Mouse (Mus musculus) cerebellum, adult 9-10 months (tissue): ENCODE results near the gene Rbmx.

ENCODE experiments used
- DNase-seq: peaks from one replicate; pipeline ENCODE4 v3.0.0; 2022

Rbmx gene

GRCm38 (mm10) chrX:57392367-57393246 lies at the start of gene Rbmx:
Gene Rbmx (minus strand): TSS chrX:57393036.
- peak; percentile 93 for DNase-seq

GRCm38 (mm10) chrX:57433897-57434296 lies 41.1 kb upstream of the Rbmx start:
- no peak for DNase-seq

- peak; percentile 11 for DNase-seq
These were observed 38.8 kb upstream of the Rbmx start for GRCm38 (mm10) chrX:57431610-57432009.

- DNase-seq: no peak
These were observed 15.9 kb upstream of the Rbmx start, which contains the start of gene Gm364 for GRCm38 (mm10) chrX:57408769-57409168. Gene Gm364 (plus strand): TSS chrX:57409154.

GRCm38 (mm10) chrX:57403651-57404050 lies 10.8 kb upstream of the Rbmx start:
- no peak for DNase-seq

GRCm38 (mm10) chrX:57401388-57401787 lies 8.6 kb upstream of the Rbmx start:
- no peak for DNase-seq

- no peak for DNase-seq
These were observed 576 bp upstream of the Rbmx start for GRCm38 (mm10) chrX:57393412-57393811.

GRCm38 (mm10) chrX:57380915-57381314 lies 11.9 kb downstream of the Rbmx start:
- DNase-seq: peak; percentile 17

- no peak for DNase-seq
These were observed 14.3 kb downstream of the Rbmx start for GRCm38 (mm10) chrX:57378579-57378978.

GRCm38 (mm10) chrX:57377096-57377495 lies 15.7 kb downstream of the Rbmx start:
- DNase-seq: no peak

- DNase-seq: no peak
These were observed 18.8 kb downstream of the Rbmx start for GRCm38 (mm10) chrX:57374029-57374428.

- no peak for DNase-seq
These were observed 19.3 kb downstream of the Rbmx start for GRCm38 (mm10) chrX:57373543-57373942.

- DNase-seq: no peak
These were observed 19.9 kb downstream of the Rbmx start for GRCm38 (mm10) chrX:57372965-57373364.

- no peak for DNase-seq
These were observed 27.8 kb downstream of the Rbmx start for GRCm38 (mm10) chrX:57364891-57365569.

- no peak for DNase-seq
These were observed 33.5 kb downstream of the Rbmx start for GRCm38 (mm10) chrX:57359316-57359715.

GRCm38 (mm10) chrX:57339220-57339619 lies 53.6 kb downstream of the Rbmx start:
- DNase-seq: no peak

GRCm38 (mm10) chrX:57338371-57339211 lies 54.2 kb downstream of the Rbmx start, which contains the start of gene Arhgef6:
Gene Arhgef6 (minus strand): TSS chrX:57338729.
- DNase-seq: no peak

GRCm38 (mm10) chrX:57337582-57337981 lies 55.3 kb downstream of the Rbmx start:
- no peak for DNase-seq

- no peak for DNase-seq
These were observed 55.9 kb downstream of the Rbmx start for GRCm38 (mm10) chrX:57336958-57337357.

- DNase-seq: no peak
These were observed 57.5 kb downstream of the Rbmx start for GRCm38 (mm10) chrX:57335313-57335712.
